Mouse (Mus musculus) E14TG2a.4 (cell line): ENCODE results near the gene Ptpn22.

Experiments used
- CTCF ChIP-seq: conservative IDR thresholded peaks from 2 replicates; pipeline ENCODE4 v1.5.1; 2014; ENCODE audit warnings: low read length
- NANOG ChIP-seq: IDR thresholded peaks from 2 replicates; pipeline ENCODE4 v1.6.1; 2014; ENCODE audit warnings: borderline replicate concordance, low read length, mixed read lengths
- POU5F1 ChIP-seq: IDR thresholded peaks from 2 replicates; pipeline ENCODE4 v1.6.1; 2014; ENCODE audit warnings: low read length, borderline replicate concordance

GRCm38 (mm10) chr3:103868008-103868407, 8.4 kb downstream of the Ptpn22 start:
- TF ChIP-seq CTCF (no peak), POU5F1 (no peak), NANOG (no peak)
